Mouse (Mus musculus): ENCODE results near the gene Rab30.
"Not testable (repeated sequence)": the region's sequence is repeated elsewhere in the genome, so short reads cannot be mapped to it uniquely, and the experiment has no call there.

Gene Rab30

DNA sequence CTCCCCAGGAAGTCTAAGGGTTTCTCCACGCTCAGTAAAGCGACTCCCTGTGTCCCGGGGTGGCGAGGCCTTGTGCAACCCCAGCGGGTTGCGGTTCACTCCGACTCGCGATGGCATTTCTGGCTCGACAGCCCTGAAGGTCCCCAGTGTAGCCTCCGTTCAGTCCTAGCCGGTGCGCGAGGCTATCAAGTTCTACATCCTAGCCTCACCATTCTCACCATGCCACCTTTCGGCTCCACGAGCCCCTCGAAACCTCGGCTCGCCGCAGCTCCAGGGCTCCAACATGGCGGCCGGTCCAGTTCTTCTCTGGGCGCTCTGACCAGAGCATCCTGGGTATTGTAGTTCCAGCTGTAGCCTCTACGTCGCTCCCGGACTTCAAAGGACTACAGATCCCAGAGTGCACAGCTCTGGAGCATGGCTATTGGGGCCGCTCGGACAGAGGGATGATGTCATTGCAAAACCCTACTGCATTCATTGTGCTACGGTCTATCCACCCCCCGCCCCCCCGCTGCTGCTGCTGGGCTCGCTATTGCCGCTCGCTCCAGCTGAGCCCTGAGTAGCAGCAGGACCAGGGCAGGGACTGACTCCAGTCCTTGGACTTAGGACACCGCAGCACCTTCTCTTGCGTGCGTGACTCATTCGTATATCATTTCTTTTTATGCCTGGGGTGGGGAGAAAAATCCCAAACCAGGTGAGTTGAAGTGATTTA lies at the start of gene Rab30:
Gene Rab30, plus strand, starts transcription at position 452 of the 709 bp plus-strand sequence.
- DNase-seq: peak; percentile 82

DNA sequence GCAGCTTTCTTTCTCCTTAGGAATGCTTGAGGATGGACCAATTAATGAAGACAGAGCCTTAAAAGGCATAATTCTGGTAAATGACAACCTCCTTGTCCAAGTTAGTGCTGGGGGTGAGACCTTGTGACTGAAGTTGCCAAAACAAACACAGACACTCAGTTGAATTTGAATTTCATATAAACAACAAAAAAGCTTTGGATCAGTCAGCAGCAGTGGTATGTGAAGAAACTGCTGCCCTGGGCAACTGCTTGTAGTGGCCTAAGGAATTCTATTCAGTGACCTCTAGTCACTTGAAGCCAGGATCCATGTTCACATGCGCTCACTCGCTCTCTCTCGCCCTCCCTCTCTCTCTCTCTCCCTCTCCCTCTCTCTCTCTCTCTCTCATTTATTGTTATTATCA lies 45.0 kb upstream of the Rab30 start:
- no peak for DNase-seq

DNA sequence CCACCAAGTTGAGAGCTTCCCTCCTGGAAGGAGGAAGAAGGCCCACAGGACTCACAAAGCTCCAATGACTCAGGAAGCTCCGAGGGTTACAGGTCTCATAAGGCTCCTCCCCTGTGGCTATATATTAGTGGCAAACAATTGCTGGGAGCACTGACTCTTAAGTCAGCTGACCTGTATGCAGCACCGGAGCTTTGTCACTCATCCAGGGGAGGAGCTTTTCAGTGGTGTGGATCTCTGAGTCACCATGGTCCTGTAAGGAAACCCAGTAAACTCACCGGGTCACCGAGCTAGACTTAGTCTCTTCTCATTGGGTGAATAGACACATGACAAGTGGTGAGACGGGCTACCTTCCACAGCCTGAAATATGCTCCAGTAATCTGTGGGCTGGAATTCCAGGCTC lies 42.6 kb upstream of the Rab30 start:
- DNase-seq: no peak

DNA sequence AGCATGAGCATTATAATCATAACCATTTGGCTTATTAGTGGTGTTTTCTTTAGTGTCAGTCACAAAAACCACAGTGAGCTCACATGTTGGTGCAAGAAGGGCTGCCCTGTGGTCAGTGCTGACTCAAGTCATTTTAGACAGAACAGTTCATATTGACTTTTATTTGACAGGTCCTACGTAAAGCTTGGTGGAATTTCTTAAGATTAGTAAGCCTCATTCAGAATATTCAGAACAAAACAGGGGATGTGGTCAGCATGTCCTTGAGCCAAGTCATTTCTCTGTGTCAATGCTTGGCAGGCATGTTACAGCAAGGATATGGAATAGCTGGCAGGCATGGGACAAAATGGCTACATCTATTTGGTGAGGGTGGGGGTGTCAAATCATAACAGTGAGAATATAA lies 37.7 kb upstream of the Rab30 start:
- DNase-seq: no peak

DNA sequence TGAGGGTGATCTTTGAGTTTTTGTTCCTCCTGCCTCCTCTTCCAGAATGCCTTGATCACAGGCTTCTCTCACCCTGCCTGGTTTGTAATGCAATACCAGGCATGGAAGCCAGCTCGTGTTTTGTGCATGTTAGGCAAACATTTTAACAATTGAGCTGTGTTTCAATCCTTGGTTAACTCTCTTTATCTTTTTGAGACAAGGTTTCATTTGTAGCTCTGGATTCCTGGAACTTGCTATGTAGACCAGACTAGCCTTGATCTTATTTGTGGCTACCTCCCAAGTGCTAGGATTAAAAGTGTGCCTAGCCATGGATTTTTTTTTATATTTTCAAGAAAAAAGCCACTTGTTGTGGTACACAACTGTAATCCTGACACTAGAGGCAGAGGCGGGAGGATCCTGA lies 35.9 kb upstream of the Rab30 start:
- DNase-seq: no peak

DNA sequence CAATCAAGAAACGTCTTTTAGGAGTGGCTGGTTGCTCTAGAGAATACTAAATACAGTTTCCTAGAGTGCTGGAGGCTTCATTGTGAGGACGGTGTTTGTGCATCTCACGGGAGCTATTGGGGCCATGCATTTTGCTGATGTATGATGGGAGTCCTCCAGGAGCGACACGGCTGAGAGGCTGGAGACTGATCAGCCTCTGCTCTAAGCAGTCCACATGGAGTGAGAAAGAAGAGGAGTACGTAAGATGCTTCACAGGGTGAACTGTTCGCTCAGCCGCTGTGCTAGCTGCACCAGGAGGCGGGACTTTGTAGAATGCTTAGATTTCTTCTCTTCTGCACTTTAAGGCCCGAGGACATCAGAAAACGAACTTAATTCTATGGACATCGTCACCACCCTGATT lies 34.7 kb upstream of the Rab30 start:
- no peak for DNase-seq

DNA sequence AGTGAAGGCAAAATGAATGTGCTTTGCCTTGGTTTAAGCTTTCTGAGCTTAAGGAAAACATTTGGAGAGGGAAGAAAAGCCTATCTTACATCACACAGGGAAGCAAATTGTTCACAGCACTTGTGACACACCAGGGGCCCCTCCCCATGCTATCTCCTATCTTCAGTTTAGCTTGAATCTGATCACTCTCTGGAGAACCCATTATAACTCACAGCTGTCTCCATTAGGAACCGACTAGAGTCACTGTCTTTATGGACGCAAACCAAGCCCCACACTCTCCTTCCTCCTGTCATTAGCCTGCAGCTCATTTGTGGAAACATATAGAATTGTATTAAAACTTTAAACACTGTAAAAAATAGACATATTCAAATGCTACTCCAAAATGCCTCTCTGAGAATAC lies 31.8 kb upstream of the Rab30 start:
- no peak for DNase-seq

DNA sequence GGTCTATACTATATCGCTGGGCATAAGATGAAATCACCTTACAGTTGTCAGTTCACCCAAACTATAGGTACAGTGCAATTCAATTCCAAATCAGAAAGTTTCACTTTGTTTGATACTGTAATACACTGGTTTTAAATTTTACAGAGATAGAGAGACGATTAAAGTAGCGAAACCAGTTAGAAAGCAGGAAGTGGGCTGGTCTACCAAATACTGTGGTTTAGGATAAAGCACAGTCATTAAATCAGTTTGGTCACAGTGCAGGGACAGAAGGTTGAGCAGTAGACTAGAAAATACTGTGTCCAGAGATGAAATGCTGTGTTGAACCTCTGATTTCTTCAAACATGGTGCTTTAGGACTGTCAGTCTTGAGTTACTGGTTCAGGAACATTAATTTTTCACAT lies 29.8 kb upstream of the Rab30 start:
- DNase-seq: no peak

DNA sequence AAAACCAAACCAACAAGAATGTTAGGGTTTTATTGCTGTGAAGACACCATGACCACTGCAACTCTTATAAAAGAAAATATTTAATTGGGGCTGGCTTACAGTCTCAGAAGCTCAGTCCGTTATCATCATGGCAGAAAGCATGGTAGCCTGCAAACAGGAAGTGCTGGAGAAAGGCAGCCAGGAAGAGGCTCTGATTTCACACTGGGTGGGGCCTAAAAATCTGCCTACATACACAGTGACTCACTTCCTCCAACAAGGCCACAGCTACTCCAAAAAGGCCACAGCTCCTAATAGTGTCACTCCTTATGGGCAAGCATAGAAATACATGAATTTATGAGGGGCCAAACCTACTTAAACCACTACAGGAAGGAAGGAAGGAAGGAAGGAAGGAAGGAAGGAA lies 26.3 kb upstream of the Rab30 start:
- DNase-seq: no peak

DNA sequence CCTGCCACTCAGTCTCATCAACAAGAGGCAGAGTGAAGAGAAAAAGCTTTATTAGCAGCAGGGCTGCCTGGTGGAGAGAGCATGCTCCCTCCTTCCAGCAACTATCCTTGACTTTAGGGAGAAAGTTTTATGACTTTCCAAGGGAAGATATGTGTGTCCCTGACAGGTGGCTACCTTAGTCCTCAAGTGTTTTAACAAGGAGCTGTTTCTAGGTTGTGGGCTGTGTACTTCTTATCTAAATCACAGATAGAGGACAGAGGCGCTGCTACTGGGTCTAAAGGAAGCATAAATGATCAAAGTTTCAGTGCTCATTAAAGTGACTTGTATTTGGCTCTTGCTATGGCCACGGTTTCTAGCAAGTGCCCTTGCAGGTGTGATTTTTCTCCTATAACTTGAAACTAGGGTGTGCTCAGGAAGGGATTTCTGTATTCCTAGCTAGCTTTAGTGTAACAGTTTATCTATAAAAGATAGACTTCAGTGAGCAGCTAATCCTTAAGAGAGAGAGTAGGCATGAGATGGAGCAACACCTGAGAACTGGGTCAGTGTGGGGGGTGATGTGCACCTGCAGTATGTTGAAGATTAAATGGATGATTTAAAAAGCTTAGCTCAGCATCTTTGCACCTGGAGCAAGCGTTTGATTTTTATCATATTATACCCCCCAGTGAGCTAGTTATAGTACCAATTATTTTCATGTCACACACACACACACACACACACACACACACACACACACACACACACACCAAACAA lies 21.1 kb upstream of the Rab30 start:
- DNase-seq: peak; percentile 55

DNA sequence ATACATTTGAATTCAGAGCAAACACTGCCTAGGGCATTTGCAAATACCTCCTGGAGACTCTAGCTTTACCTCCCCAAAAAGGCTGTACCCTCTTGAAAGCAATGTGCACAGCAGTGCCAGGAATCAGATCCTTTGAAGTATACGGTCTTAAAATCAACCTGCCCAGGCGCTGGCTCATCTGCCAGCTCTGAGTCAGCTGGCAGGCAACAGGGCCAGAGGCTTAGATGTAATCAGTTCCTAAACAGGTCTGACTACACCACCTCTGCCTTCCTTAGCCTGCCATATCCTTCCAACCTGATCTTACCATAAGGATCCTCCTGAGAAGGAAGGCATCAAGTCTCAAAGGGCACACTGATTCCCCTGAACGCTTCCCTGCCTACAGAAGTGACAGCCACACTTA lies 17.7 kb upstream of the Rab30 start:
- DNase-seq: peak; percentile 35

DNA sequence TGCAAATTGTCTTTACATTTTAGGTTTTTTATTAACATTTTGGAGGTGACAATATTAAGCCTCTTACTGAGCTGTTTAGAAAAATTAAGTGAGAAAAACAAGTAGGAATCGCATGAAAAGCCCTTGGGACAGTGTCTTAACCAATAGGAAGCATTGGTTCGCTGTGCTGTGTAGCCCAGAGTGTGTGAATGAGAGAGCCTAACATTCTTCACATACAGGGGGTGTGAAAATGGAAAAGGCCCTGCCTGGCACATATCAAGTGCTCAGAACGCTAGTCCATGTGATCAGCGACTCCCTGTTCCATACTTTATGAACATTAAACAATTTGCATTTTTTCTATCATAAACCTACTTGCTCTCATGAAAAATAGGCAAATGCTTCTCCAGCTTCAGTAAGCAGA lies 17.1 kb upstream of the Rab30 start:
- DNase-seq: no peak

DNA sequence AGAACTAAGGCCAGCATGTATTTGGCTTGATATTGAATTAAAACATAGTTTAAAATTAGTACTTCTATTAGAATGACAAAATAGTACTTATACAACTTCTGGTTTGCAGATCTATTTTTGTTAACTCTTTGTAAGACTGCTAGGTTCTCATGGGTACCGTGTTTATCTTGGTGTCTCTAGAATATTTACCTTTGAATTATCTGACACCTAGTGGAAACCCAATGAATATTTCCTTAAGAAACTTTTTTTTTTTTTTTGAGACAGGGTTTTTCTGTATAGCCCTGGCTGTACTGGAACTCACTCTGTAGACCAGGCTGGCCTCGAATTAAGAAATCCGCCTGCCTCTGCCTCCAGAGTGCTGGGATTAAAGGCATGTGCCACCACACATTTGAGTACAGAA lies 11.8 kb upstream of the Rab30 start:
- not testable (repeated sequence) for DNase-seq

DNA sequence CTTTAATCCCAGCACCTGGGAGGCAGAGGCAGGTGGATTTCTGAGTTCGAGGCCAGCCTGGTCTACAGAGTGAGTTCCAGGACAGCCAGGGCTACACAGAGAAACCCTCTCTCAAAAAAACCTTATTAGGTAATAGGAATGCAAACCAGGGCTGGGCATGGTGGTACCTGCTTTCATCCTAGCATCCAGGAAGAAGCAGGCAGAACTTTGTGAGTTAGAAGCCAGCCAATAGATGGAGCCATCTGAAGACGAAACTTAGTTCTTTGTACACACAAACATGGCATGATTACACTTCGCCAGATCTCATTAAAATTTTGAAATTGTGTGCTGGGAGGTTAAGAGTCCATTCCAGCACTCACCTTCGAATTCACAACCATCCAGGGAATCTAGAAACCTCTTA lies 10.9 kb upstream of the Rab30 start:
- no peak for DNase-seq

DNA sequence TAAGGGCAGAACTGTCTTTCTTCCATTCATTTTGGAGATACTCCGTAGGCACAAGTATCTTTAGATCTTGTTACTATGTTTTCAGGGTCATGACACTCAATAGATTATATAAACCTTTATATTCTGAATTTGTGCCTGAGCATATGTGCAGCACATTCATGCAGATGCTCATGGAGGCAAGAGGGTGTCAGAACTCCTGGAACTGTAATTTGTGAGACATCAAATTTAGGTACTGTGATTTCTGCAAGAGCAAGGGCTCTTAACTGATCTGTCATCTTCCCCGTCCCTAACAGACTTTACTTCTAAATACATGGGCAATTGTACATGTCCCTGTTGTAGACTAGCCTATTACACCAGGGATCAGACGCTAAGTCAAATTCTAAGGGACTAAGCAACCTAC lies 10.4 kb upstream of the Rab30 start:
- no peak for DNase-seq

DNA sequence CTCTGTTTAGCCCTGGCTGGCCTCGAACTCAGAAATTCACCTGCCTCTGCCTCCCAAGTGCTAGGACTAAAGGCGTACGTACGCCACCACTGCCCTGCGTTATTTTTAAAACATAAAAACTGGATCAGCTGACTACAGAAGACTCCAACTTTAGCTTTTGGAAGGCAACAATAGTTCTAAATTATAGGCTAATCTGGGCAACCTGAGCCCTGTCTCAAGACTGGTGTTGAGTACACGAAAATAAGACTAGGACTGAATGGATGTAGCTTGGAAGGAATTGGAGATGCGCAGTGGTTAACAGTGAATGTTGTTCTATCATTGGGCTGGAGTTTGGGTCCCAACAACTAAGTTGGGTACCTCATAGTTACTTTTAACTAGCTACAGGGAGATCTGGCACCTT lies 9.3 kb upstream of the Rab30 start:
- DNase-seq: no peak

DNA sequence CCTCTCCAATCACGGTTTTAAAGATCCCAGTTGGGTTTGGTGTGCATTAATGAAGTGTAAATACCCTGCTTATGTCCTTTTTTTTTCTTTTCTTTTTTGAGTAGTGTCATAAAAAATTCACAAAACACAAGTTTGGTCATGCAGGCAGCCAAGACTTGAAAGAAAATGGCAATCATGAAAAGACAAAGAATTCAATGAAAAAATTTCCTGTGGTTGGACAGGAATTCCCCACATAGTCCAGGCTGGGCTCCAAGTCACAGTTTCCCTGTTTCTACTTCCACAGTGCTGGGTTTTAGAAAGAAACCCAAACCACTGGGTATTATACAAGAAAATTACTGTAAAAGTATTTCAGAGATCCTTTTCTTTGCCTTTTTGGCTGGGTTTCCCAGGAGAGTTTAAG lies 3.8 kb upstream of the Rab30 start:
- no peak for DNase-seq

DNA sequence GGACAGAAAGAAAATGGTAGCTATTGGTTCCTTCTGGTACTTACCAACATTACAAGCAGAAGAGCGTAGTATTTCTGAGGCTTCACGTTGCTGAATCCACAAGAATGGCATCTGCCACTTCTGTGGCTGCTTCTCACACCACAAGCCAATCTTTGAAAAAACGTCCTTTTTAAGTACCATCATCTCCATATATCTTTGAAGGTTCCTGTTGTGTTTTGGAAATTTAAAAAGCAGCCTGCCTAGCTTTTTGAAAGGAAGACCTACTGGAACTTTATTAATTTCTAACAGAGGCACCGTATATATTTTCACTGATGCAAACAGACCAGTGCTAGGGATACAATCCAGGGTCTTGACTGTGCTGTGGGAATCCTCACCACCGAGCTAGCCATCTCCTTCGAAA lies 1.4 kb upstream of the Rab30 start:
- no peak for DNase-seq

DNA sequence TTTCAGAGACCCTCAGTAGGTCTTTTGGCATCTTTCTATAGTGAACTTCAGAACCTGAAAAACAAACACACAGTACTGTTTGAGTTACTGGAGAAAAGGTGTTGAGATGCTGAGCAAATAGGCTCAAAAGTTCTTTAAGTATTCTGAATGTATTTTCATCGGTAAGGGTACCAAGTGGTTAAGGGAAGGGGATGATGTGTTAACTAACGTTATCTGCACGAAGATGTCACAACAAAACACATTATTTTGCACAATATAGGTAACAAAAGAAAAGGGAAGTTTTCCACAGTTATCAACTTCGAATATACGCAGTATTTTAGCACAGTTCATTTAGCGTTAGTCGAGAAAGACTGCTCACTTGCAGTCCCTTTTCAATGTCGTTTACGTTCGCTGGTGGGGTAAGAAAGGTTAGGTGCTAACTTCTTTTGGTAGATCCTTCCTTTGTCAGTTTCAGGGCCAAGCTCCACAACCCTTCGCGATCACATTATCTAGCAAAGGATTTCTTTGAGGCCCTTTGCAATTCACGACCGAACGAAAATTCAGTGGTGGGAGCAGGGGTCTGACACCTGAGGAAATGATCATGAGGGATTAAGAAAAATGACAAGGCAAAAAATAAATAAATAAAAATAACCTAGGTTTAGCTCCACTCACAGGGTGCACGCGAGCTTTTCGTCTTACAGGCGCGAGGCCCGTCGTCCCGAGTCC lies 840 bp upstream of the Rab30 start:
- no peak for DNase-seq

DNA sequence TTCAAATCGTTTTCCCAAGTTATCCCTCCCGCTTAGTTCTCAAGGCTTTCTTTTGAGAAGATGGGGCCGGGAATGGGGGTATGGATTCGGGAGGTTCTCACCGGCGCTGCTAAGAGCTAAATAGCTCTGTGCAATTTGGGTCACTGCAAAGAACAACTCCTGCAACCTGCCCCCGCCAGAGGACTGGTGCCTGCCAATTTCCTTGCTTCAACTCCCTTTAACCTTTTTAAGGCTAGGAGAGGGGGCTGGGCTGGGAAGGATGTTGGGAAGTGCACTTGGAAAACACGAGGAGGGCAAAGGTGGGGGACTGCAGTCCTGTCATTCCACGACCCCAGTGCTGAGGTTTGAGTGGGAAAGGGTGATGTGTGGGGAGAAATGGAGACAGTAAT lies 452 bp downstream of the Rab30 start:
- DNase-seq: peak; percentile 45

DNA sequence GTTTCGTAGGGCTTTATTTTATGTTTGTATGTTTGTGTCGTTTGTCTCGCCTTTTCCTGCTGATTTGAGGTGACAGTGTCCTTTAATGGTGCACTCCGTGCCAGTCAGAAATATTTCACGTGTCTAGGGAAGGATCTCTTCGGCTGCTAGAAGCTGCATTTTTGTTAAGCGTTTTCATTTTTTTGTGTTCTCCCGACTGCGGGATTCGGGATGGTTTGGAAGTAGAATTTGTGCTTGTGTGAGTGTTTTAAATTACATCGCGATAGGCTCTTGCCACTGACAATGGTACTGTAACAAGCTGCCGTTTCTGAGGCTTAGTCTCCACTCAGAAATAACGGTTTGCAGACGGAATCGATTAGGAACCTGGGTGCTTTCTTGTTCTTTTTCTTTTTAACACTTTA lies 938 bp downstream of the Rab30 start:
- DNase-seq: no peak

DNA sequence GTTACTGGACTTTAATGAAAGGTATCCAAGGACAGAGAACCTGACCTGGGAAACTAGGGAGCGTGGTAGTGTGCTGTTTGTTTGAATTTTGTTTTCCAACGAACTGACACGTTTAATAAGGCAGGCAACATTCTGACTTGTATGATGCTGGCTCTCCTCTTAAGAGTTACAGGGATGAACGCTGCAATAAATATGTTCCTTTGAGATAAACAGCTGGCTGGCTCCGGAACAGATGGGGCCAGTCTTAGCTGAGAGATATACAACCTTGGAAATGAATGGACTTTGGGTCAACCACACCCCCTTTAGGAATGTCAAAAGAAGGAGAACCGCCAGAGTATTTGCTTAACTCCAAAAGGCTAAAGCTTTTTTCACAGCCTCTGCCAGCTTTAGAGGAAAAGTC lies 1.4 kb downstream of the Rab30 start:
- DNase-seq: no peak

DNA sequence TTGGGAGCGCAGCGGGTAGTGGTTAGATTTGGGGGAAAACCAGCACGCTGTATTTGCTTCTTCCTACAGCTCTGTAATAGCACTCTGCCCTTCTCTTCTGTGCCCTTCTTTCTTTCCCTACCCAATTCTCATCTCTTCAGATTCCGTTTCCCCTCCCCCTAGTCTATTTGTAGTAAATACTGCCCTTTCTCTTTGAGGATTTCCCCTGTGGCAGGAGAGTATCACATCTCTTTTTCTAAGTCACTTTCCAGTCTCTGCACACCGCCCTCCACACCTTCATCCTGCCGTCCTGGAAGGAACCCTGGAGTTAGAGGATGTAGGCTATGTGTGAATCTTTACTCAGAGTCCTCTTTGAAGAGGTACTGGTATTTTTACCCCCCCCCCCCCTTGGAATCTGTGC lies 1.9 kb downstream of the Rab30 start:
- no peak for DNase-seq

DNA sequence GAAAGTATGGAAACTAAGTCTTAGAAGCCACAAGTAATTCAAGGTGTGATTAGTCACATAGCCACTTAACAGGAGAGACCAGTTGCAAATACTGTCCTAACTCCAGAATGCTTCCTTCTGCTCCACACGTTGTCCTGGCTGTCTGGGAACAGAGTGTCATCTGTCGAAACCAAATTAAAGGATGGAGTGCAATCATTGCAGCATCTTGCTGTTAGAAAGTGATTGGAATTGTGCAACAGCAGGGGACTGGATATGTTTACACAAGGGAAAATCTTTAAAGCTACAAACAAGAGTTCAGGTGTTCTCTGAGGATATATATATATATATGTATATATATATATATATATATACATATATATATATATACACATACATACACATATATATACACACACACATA lies 9.0 kb downstream of the Rab30 start:
- no peak for DNase-seq

All from thymus, postnatal 4 days (tissue).